Mouse (Mus musculus): Measurements from ENCODE around the gene Adcy9.
"Not testable (repeated sequence)": the region's sequence is repeated elsewhere in the genome, so short reads cannot be mapped to it uniquely, and the experiment has no call there.

Adcy9 gene

DNA sequence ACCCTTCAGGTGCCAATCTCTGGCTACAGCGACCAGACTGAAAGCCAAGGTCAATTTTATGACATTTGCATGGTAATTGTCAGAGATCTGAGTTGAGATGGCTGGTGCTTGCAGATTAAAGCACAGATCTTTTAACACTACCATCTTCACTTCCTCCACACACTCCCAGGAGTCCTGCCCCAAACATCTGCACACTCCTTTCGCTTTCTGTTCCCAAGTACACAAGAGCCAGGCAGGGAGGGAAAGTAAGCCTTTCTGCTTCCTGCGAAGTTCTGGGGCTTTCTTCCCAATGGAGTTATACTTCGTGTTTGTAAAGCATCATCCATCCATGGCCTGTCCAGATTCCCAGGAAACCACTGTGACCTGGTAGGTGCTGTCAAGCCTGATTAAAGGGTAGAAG, 38.8 kb downstream of the Adcy9 start:
- DNase-seq, result no peak

DNA sequence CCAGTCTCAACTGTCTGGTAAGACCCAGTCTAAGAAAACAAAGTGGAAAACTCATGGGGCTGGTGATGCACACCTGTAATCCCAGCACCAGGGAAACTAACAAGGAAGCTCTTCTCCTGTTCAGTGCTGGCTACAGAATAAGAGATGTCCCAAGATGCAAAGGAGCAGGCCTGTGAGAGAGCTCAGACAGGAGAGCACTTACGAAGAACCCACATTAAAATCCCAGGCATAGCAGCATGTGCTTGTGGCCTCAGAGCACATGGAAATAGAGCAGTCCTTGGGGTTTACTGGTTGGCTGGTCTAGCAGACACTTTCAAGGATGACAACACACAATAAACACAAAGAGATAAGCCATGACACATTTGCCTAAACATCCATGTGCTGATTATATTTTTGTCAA, 41.5 kb downstream of the Adcy9 start:
- DNase-seq, result no peak

DNA sequence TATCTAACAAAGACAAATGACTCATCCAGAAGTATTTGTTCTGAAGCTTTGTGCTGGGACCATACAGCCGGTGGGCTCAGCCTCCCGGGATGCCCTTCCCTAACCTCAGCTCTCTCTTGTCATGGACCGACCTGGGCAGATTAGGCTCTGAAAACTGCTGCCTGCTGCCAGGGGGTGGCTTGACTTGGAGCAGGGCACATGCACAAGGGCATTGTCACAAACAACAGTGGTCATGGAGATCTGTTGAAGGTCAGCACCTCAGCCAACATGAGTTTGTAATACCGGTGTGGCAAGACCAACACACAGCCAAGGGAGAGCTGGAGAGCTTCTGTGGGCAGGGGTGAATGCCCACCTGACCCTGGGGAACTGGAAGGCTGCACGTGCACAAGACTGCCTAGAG, 42.7 kb downstream of the Adcy9 start:
- DNase-seq, result no peak

DNA sequence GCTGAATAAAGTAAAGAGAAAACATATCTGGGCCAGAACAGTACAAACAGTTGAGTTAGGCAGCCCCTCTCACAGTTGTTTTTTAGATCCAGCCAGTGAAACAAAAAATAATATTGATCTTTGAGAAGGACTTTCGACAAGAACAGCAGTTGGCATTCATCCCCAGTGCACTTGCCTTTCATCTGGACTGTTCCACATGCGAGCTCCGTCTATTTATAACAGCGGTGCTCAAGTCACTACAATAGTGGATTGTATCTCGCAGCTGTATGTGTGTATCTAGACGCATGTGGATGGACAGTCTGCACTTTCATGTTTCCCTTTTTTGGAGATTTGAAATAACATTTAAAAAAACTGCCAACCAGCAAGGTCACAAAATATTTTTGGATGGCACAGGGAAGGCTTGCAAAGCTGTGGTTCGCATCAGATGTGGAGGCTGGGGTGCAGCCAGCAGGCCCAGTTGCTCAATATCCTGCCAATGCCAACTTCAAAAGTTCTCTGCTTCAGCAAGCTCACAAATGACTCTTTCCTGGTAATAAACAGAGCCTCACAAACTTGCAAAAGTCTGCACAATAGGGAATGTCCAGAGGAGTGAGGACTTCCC, 45.4 kb downstream of the Adcy9 start:
- DNase-seq, result peak; percentile 20

DNA sequence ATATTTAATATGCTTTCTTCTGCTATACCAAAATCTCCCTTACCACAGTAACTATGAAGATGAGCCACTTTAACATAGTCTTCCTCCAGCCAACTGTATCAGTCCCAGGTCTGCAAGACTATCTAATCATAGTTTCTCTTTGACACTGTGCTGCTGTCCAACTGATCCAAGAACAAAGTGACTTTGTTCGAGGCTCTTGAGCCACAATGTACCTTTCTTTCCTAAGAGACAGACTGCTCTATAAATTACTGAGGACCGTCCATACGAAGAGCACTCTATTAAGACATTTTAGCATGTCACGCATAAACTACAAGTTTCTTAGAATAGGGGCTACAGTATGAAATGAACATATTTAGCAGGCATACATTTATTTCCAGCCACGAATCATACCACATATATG, 46.0 kb downstream of the Adcy9 start:
- no peak for DNase-seq

DNA sequence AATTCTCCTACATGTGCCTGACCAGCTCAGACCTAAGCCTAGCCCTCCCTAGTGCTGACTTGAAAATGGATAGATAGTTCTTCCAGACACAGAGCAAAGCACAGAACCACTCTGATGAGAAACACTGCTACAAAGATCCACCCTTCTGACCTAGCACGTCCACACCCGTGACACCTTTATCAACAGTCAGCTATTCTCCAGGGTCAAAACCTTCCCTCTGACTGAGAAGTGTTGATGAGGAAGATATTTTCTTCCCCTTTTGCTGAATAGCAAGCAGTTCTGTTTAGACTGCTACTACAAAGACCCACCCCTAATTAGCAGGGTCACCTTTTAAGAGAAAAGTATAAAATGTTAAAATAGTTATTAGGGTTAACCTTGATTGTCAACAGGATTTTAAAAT, 49.3 kb downstream of the Adcy9 start:
- DNase-seq, result no peak

DNA sequence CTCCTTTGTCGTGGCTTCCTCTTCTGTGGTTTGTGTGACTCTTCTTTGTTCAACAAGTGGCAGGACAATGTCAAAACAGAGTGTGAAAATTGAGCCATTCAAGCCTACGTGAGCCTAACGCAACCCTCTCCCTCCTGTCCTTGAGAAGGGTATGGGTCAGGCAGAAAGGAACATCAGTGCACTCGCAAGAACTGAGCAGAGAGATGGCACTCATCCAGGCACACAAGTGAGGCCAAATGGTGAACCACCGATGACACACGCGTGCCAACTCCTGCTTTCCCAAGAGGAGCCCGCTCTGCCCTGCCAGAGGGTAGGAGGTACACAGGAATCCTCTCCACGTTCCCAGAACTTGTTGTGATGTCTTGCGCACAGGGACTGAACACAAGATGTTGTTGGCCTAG, 50.2 kb downstream of the Adcy9 start:
- DNase-seq, result no peak

DNA sequence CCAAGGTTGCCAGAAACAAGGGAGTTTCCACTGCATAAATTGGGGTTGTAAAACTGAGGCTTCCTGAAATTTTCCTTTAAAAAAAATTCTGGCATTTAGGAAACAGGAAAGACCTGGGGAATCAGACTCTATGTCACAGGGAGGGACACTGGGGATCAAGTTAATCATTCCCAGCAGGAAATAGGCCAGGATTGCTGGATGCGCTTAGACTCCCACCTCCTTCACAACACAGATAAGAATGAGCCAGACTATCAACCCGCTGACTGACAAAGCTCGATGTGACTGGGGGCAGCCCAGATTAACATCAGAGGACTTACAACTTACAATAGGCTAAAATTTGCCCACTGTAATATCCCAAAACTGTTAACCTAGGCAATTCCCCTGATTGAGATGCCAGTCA, 52.4 kb downstream of the Adcy9 start:
- DNase-seq, result no peak

DNA sequence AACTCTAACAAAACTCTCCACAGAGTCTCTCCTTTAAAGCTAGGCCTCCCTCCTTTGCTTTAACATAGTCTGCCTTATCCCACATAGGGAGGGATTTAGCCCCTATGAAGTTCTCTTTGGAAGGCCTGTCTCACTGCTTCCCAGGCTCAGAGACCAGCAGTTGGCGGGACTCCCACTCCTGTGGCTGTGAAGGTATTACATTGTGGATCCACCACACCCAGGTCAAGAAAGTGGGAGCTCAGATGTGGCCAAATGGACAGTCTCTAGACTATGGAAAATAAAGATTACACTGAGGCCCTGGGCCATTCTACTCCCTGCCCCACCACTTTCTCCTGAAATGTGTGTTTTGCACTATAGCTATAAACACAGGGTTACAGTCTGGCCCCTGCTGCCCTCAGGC, 53.0 kb downstream of the Adcy9 start:
- no peak for DNase-seq

DNA sequence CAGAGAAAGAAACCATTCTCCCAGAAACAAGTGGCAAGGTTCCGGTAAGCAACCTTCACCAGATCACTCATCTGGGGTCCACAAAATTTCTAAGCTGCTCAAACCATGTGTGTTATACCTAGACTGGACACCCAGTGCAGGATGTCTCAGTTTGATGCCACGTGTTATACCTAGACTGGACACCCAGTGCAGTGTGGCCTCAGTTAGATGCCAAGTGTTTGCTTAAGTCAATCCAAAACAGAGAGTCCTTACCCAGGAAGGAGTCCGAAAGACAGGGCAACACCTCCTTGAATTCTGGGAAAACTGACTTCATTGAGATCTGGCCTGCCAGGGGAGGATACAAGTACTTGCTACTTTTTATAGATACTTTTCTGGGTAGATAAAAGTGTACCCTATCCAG, 53.6 kb downstream of the Adcy9 start:
- no peak for DNase-seq

DNA sequence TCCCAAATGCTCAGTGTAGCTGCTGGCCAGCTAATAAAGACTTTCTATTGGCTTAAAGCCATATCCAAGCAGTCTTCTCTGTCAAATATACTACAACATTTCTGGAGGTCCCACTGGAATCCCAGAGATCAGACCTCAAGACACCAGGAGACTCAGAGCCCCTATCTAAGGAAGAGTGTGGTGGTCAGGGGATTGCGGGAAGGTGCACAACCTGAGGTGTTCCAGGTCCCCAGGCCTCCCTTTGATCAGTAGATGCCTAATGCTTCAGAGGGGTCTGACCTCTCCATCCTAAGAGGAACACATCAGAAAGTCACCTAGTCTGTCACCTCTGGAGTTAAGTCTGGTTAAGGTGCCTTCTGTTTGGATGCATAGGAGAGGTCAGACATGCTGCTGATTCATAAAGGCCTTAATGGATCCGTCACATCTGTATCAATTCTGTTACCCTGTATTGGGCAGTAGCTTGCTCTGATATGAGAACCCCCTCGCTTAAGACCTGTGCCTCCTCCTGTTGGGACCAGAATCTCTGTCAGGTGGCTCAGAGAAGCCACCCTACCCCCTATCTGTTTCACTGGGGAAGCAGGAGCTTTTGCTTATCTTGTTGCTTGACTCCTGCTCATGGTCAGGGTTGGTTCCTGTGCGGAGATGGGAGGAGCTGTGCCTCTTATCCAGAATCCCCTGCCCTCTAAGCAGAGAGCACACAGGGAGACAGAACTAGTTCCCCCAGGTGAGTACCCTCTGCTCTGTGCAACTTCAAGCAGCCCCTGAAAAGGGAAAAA, 56.8 kb downstream of the Adcy9 start:
- DNase-seq, result no peak

DNA sequence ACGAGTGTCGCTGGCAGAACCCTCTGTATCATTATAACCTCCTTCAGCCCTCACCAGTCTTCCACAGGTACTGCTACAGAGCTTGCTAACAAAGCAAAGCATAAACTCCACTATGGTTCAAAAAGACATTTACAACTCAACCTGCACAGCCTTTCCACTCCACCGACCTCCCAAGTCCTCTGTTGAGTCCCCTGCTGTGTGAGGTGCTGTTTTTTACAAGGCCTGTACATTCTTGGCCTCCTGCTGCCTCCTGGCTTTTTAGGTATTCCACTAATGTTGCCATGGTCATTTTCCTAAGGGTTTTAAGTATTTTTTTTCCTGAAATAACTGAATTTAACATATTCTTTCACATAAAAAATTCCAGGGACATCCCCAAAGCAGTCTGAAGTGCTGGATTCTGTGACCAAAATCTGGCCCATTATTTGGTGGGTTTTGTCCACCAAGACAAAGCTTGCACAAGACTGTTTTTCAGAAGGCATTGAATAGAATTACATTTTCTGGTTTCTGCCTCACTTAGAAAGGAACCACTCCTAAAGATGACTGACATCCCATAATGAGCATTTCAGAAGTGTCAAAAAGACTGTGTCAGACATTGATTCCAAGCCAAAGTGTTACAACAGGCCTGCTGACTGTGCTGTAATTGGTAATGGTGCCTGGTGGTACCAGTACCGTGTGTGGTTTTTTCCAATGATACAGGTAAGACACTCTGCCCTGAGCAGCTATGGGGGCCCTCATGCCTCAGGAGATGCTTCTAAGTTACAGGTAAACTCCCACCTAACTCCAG, 64.8 kb downstream of the Adcy9 start:
- DNase-seq, result no peak

DNA sequence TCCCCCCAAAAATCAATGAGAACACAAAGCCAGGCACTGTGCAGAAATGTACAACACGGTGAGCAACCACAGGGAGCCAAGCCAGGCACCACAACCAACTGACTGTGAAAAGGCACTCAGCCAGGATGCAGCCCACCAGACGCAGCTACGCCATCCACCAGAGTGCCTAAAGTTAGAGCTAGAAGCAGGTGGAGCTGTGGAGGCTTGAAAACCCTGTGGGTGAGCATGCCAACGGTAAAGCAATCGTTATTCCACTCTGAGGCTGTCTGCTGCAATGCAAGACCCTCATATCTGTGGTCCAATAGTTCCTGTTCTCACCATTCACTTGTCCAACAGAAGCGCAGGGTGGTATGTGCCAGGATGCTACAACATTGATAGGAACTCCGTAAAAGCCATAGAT, 77.7 kb downstream of the Adcy9 start:
- DNase-seq, result no peak

DNA sequence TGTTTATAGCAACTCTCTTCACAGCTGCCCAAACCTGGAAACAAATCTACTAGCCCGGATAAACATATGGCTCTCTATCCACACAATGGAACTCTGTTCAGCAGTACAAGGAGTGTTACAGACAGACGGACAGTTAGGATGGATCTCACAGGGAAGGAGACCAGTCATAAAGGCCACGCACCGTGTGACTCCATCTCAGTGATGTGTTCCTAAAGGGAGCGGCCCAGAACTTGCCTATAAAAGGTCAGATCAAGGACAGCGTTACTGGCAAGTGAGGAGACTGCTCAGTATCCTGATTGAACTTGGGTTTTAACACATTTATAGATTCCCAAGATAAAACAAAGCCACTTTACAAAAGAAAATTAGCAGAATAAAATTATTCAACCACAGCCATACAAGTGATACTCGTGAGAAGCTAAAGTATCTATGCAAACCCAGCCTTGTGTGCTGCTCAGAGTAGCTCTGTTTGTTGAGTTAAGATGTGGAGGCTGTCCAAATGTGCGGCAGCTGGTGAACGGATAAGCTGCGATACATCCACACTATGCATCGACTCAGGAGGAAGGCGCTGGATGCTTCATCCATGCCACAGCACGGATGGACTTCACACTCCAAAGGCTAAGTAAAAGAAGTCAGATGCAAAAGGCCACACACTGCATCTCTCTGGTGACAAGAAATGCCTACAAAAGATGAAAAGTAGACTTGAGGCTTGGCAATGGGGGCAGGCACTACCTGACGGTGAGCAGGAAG, 78.8 kb downstream of the Adcy9 start:
- DNase-seq, result no peak

DNA sequence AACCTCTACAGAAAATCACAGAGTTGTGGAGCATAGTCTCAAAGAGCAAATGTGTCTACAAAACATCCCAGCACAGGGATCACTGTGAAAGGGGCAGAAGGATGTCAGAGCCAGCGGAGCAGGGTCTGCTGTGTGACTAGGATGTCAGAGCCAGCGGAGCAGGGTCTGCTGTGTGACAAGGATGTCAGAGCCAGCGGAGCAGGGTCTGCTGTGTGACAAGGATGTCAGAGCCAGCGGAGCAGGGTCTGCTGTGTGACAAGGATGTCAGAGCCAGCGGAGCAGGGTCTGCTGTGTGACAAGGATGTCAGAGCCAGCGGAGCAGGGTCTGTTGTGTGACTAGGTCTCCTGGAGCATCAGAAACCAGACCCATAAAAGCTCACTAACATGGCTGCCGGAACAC, 81.1 kb downstream of the Adcy9 start:
- DNase-seq, result not testable (repeated sequence)

DNA sequence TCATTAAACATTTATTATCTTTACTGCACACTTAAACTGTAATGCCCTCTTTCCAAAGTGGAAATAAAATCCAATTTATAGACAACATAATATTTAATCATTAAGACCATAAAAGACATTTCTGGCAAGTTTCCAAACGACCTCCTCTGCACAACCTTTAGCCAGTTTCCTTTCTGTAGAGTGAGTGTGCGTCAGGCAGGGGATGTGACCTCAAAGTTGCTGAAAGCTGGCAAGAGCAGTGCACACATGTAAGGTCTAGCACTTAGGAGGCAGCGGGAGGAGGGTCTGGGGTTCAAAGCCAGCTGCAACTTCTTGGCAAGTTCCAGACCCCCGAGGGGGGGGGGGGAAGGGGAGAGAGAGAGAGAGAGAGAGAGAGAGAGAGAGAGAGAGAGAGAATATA, 83.0 kb downstream of the Adcy9 start:
- no peak for DNase-seq

DNA sequence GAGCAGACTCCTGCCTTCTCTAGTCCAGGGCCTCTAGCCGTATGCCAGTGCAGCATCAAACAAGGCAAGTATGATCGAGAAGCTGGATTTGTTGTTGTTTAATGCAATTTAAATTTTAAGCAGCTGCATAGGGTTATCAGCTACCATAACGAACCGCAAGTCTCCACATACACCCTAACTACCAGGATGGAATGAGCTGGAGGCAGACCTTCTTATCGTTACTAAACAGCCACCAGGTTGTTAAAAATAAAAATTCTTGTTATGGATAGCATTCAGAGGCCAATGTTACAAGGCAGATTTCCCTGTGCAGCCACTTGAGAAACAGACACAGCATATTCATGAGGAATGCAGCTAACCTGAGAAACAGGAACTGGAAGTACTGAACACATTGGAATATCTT, 86.5 kb downstream of the Adcy9 start:
- DNase-seq, result no peak

DNA sequence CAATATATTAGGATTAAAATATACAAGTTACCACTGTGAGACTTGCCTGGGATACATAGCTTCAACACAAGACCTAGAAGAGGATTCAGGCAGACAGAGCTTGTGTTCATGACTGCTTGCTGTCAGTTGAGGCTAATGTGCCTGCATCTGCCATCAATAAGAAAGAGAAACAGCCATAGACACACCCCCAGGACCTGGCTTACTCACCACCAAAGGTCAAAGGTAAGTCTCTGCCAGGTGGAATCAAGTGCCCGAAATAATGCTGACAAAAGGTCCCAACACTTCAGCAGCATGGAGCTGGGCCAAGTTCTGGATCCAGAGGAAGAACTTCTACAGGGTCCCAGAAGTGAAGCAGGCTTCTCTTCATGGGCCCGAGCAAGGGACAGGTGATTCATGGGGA, 86.9 kb downstream of the Adcy9 start:
- DNase-seq, result no peak

DNA sequence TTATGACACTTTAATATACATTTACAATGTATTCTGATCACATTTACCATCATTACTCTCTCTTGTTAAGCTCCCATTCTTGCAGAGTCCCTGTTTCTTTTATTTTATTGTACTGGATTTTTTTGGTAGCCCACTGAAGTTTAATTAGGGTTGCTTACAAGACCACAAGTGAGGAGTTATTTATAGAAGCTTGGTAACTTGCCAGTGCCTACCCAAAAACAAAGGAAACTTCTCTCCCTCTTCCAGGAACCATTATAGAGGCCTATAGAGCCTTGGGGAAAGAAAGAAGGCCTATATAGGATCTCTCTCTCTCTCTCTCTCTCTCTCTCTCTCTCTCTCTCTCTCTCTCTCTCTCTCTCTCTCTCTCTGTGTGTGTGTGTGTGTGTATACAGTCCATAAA, 93.2 kb downstream of the Adcy9 start:
- DNase-seq, result no peak

DNA sequence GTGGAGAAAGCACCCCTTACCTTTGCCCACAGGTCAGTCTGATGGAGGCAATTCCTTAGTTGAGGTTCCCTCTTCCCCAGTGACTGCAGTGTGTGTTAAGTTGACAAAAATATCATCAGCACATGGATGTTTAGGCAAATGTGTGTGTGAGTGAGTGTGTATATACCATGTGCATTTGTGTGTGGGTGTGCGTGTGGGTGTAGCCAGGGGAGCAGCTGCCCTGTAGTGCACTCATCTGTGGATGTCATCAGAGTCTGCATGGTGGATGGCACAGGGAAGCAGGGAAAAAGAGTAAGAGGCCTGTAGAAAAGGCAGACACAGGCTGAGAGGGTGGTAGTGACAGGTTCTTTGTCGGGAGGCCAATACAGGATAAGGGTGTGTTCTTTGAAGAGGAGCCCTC, 94.5 kb downstream of the Adcy9 start:
- DNase-seq, result no peak

DNA sequence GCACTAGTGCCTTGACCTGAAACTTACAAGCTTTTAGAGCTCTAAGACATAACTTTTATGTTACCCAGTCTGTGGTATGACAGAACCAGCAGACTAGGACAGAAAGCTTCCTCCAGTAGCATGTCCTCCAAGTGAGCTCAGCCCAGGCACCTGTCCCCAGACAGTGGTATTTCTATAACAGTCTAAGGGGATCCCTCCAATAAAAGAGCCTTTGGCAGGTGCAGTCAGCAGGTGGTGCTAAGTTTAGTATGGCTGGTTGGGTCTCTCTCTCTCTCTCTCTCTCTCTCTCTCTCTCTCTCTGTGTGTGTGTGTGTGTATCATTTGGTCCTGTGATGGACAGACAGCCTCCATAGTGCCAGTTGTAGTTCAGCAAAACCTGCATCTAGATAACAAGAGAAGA, 95.3 kb downstream of the Adcy9 start:
- no peak for DNase-seq

DNA sequence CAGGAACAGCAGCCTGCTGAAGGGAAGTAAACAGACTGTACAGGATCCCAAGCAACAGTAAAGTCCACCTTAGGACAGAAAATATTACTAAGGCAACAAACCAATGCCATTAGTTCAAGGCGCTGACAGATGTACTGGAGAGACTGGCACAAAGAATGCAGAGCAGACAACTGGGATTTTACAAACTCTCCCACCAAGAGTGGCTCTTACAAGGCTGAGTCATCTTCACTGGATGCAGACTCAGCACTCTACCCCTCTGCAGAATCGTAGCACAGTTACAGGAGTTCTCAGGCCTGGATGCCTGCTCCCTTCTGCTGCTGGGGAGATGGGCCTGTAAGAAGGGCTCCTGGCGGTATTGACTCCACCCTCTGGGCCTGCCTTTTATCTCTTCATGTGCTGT, 99.4 kb downstream of the Adcy9 start:
- DNase-seq, result no peak

DNA sequence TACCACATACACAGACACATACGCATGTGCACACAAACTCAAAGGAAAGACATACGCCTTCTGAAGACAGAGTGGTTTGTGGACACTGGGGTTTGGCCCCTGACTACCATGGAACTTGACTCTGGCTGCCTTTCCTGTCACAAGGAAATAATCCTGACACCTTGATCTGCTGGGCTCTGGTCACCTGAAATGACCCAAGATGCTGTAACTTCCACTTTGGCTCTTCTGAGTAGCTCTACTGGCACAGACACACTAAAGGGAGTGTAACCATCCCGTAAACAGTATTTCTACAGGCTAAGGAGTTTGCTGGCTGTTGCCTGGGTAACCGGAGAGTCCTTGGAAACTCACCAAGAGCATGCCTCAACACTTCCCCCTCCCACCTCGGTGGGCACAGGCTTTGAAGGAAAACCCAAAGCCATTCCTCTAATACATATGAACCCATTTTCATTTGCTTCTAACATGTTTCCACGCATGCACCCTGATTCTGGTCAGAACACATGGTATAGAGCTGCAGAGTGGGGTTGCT, 102.2 kb downstream of the Adcy9 start:
- no peak for DNase-seq
